Mouse (Mus musculus): ENCODE data around the gene Trim27.

Gene Trim27

GRCm38 (mm10) chr13:21172241-21173027, 6.8 kb upstream of the Trim27 start:
- DNase-seq (ENCODE audit: low spot score), result peak; percentile 58

- DNase-seq (ENCODE audit: low spot score), result peak; percentile 11
Measured at GRCm38 (mm10) chr13:21173072-21173471, 6.2 kb upstream of the Trim27 start.

- DNase-seq (ENCODE audit: low spot score), result no peak
Measured at GRCm38 (mm10) chr13:21176733-21177132, 2.5 kb upstream of the Trim27 start.

- DNase-seq (ENCODE audit: low spot score), result no peak
Measured at GRCm38 (mm10) chr13:21177657-21178056, 1.6 kb upstream of the Trim27 start.

- DNase-seq (ENCODE audit: low spot score), result no peak
Measured at GRCm38 (mm10) chr13:21178364-21178763, 881 bp upstream of the Trim27 start.

- DNase-seq (ENCODE audit: low spot score), result peak; percentile 88
Measured at GRCm38 (mm10) chr13:21179724-21180550, 692 bp downstream of the Trim27 start.

GRCm38 (mm10) chr13:21180551-21181530, 1.6 kb downstream of the Trim27 start:
- DNase-seq (ENCODE audit: low spot score), result peak; percentile 72

- no peak for DNase-seq (ENCODE audit: low spot score)
Measured at GRCm38 (mm10) chr13:21181996-21182395, 2.8 kb downstream of the Trim27 start.

- DNase-seq (ENCODE audit: low spot score), result no peak
Measured at GRCm38 (mm10) chr13:21183066-21183465, 3.8 kb downstream of the Trim27 start.

GRCm38 (mm10) chr13:21183661-21184060, 4.4 kb downstream of the Trim27 start:
- DNase-seq (ENCODE audit: low spot score), result no peak

GRCm38 (mm10) chr13:21185521-21185920, 6.3 kb downstream of the Trim27 start:
- DNase-seq (ENCODE audit: low spot score), result no peak

- no peak for DNase-seq (ENCODE audit: low spot score)
Measured at GRCm38 (mm10) chr13:21195406-21196228, 16.4 kb downstream of the Trim27 start.

- DNase-seq (ENCODE audit: low spot score), result no peak
Measured at GRCm38 (mm10) chr13:21197721-21198120, 18.5 kb downstream of the Trim27 start.

GRCm38 (mm10) chr13:21198313-21198712, 19.1 kb downstream of the Trim27 start:
- no peak for DNase-seq (ENCODE audit: low spot score)

- no peak for DNase-seq (ENCODE audit: low spot score)
Measured at GRCm38 (mm10) chr13:21199046-21200028, 20.1 kb downstream of the Trim27 start.

GRCm38 (mm10) chr13:21200043-21200999, 21.1 kb downstream of the Trim27 start:
- peak; percentile 87 for DNase-seq (ENCODE audit: low spot score)

GRCm38 (mm10) chr13:21215275-21215983, 36.2 kb downstream of the Trim27 start:
- DNase-seq (ENCODE audit: low spot score), result peak; percentile 22

- no peak for DNase-seq (ENCODE audit: low spot score)
Measured at GRCm38 (mm10) chr13:21216781-21217180, 37.5 kb downstream of the Trim27 start.
